Mouse (Mus musculus) testis, adult 2 months (tissue): ENCODE measurements around the gene Psmd2. TPM values are rescaled to one million over a fixed set of nuclear protein-coding genes. Genes with fewer than 3 reads are reported as not detected.

Source experiments
- H3K27ac ChIP-seq: fragments of 200-500 bp; 2 replicates; pipeline ENCODE4 v1.5.1; 2012; ENCODE audit warnings: low read depth, low read length; ENCODE audit not compliant: control insufficient read depth, insufficient read depth
- H3K27me3 ChIP-seq: fragments of 200-500 bp; 2 replicates; pipeline ENCODE4 v1.6.1; 2012; ENCODE audit warnings: mild to moderate bottlenecking, low read length, moderate library complexity; ENCODE audit not compliant: control insufficient read depth, insufficient read depth
- H3K36me3 ChIP-seq: fragments of 200-500 bp; 2 replicates; pipeline ENCODE4 v1.6.1; 2012; ENCODE audit warnings: mild to moderate bottlenecking, low read length; ENCODE audit not compliant: control insufficient read depth, insufficient read depth
- H3K4me1 ChIP-seq: fragments of 200-500 bp; 2 replicates; pipeline ENCODE4 v1.6.1; 2012; ENCODE audit warnings: low read length; ENCODE audit not compliant: control insufficient read depth, insufficient read depth
- H3K4me3 ChIP-seq: fragments of 200-500 bp; 2 replicates; pipeline ENCODE4 v1.5.1; 2012; ENCODE audit warnings: low read depth, mild to moderate bottlenecking, low read length, moderate library complexity, mixed read lengths; ENCODE audit not compliant: control insufficient read depth
- CTCF ChIP-seq: fragments of 200-500 bp; IDR thresholded peaks from 2 replicates; pipeline ENCODE4 v1.5.1; 2012; ENCODE audit warnings: low read depth, mild to moderate bottlenecking, inconsistent platforms, low read length, moderate library complexity; ENCODE audit not compliant: control insufficient read depth, insufficient read depth, insufficient replicate concordance
- POLR2A ChIP-seq: fragments of 200-500 bp; IDR thresholded peaks from 2 replicates; pipeline ENCODE4 v1.6.1; 2012; ENCODE audit warnings: low read depth, mild to moderate bottlenecking, inconsistent platforms, low read length, moderate library complexity; ENCODE audit not compliant: control insufficient read depth
- polyA plus RNA-seq: library from polyadenylated mRNA; depleted of rRNA; stranded (reverse); fragments of >200 nt; gene quantifications from 2 replicates; pipeline ENCODE4 v1.2.3, GENCODE M21; 2012

Psmd2 gene
- polyA plus RNA-seq, 1 experiment: 287 TPM

- H3K27me3 ChIP-seq: no peaks in the 10 kb centered on the region
- H3K4me1 ChIP-seq: peaks cover 9% of the 10 kb centered on the region
- H3K27ac ChIP-seq: no peak overlapping the region
- no peaks in the 10 kb centered on the region for H3K36me3 ChIP-seq
- no peak overlapping the region for H3K4me3 ChIP-seq
- TF ChIP-seq CTCF (no peak), POLR2A (no peak)
Measured at GRCm38 (mm10) chr16:20703699-20704400, 52.4 kb downstream of the Psmd2 start.

DNA sequence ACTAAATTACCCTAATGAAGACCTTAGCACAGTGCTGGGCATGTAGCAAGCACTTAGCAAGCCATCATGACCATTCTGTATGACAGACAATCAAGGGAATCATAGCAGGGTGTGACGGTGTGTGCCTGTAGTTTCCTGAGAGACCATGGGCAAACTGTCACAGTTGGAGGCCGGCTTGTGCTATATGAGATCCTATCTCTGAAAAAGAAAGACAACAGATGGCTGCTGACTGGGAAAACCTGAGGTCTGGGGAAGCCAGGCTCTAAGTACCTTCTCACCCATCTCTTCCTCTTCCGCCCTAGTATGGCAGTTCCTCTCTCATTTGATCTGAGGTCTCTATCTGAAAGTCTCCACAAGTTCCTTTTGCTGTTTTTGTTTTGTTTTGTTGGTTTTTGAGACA, 54.3 kb downstream of the Psmd2 start:
- no peak for TF ChIP-seq CTCF
- no peak for TF ChIP-seq POLR2A
- H3K27me3 ChIP-seq: no peaks in the 10 kb centered on the region
- H3K27ac ChIP-seq: no peak overlapping the region
- no peak overlapping the region for H3K4me3 ChIP-seq
- peaks cover 9% of the 10 kb centered on the region for H3K4me1 ChIP-seq
- H3K36me3 ChIP-seq: no peaks in the 10 kb centered on the region

DNA sequence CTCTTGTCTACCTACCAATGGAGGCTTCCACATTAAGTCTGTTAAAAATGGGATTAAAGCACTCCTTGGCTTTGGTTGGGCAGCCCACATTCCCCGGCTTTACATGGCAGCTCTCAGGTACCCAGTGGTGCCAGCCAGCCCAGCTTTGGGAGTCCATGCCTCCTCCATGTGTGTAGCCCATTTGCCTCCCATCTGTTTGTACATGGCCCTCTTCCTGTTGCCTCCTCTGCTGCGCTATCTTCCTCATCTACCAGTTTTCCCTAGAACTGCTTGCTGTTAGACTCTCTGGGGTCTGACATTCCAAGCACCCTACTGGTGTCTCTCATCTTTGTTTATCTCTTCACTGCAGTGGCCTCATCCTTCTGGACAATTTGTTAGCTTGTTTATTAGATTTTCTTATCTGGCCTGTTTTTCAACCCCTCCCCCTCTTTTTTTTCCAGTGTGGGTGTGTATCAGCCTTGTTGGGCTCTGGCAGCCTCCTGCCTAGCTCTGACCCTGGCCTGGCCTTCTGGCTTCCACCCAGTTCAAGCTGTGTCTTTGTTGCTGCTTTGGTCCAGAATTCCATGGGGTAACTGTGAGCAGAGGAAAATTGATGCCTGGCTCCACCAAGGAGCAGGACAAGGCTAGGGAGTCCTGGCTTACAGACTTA, 55.1 kb downstream of the Psmd2 start:
- peak overlapping the region; percentile 45; the same call in 1 of the 2 replicates for H3K27ac ChIP-seq
- no peak overlapping the region for H3K4me3 ChIP-seq
- TF ChIP-seq CTCF: no peak
- H3K36me3 ChIP-seq: no peaks in the 10 kb centered on the region
- peaks cover 9% of the 10 kb centered on the region for H3K4me1 ChIP-seq
- no peaks in the 10 kb centered on the region for H3K27me3 ChIP-seq

DNA sequence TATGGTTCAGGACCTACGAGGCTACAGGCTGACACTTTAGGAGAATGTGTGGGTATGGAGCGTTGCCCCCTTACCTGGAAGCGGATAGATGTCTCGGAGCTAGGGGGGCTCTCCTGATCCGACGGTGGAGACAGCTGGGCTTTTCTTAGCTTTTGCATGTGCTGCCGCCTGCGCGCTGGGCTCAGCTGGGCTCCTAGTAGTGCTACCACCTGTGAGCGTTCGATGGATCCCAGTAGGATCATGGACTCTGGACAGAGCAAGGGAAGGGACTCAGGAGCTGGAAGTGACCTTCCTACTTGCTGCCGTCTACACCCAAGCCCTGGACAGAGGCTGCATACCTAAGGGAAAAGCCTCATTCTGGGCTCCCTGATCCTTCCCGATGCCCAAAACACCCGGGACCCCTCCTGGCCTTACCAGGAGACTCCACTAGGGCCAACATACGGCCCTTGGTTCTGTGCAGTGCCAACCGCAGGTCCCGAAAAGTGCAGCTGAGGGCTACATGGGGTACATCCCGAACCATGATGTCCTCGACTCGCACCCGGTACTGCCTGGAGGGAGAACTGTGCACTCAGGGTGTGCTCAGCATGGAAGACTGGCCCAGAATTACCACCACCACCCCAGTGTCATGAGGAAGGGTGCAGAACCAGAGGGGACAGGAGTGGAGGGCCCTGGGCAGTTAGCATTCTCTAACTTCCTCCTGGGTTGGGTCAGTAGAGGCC, 56.9 kb downstream of the Psmd2 start:
- H3K27me3 ChIP-seq: no peaks in the 10 kb centered on the region
- peaks cover 2% of the 10 kb centered on the region for H3K4me1 ChIP-seq
- no peaks in the 10 kb centered on the region for H3K36me3 ChIP-seq
- no peak overlapping the region for H3K27ac ChIP-seq
- TF ChIP-seq POLR2A (no peak), CTCF (no peak)
- no peak overlapping the region for H3K4me3 ChIP-seq

DNA sequence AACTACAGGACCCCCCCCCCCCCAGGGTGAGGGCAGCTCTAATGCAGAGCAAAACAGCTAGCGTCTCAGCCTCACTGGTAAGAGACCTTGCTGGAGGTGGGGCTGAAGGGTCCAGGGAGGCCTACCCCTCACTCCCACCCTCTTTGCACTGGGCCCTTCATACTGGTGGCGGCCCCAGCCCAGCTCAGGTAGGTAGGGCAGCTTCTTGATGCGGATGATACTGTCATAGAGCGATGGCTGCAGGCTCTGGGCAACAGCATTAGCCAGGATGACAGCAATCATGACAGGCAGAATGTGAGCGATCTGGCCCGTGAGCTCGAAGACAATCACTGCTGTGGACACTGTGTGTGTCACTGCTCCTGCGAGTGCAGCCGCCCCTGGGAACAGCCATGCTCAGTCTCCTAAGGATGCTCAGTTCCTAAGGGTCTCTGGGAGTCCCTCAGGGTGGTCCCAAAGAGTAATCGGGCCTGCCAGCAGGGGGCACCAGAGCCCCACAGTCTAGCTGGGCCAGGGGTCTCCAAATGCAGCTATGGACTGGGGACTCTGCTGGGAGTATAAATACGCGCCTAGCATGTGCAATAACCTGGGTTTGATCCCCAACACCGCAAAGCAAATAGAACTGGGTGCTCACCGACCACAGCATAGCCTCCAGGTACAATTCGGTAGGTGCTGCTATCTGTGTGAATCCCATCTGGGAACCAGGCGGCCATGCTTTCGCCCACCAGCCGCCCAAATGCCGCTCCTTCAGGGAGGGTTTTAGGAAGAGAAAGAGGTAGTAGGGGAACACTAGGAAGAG, 57.7 kb downstream of the Psmd2 start:
- no peak overlapping the region for H3K27ac ChIP-seq
- TF ChIP-seq CTCF: peak; percentile 39
- no peak for TF ChIP-seq POLR2A
- no peaks in the 10 kb centered on the region for H3K27me3 ChIP-seq
- H3K36me3 ChIP-seq: no peaks in the 10 kb centered on the region
- peaks cover 2% of the 10 kb centered on the region for H3K4me1 ChIP-seq
- no peak overlapping the region for H3K4me3 ChIP-seq

DNA sequence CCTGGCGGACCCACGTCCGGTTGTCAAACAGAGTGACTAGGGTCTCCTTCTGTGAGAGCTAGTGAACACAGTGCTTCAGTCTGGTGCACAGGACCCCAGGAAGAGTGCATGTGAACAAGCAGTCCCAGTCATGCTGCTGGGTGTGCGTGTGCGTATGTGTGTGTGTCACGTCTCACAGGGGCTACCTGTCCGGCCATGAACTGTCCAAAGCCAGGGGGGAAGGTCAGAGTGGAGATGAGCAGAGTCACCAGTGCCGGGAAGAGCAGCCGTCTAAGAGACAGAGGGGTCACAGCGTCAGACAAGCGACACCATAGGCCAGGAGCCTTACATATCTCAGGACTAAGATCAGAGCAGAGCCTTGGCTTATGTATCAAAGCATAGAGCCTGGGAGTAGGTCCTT, 58.9 kb downstream of the Psmd2 start:
- Histone ChIP-seq H3K27me3 (no peaks in the 10 kb centered on the region), H3K36me3 (no peaks in the 10 kb centered on the region), H3K27ac (no peak overlapping the region), H3K4me3 (no peak overlapping the region), H3K4me1 (peaks cover 2% of the 10 kb centered on the region)
- TF ChIP-seq POLR2A (no peak), CTCF (no peak)

DNA sequence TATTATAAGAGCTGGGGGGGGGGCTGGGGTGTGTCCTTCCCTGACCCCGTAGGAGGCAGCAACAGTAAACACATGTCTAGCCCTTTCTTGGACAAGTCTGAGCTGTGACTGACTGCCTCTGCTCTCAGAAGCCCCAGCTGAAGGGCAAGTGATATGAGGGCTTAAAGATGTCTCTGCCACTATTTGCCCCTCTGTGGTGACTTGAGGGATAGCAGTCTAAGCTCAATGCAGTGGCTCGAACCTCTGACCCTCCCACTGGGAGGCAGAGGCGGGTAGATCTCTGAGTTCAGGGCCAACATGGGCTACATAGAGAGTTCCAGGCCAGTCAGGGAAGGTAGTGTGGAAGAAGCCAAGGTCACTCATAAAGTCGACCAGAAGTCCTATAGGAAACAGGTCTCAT, 59.4 kb downstream of the Psmd2 start:
- Histone ChIP-seq H3K4me3 (no peak overlapping the region), H3K4me1 (peaks cover 4% of the 10 kb centered on the region), H3K36me3 (no peaks in the 10 kb centered on the region), H3K27ac (no peak overlapping the region), H3K27me3 (no peaks in the 10 kb centered on the region)
- TF ChIP-seq CTCF: no peak
- no peak for TF ChIP-seq POLR2A
